Mouse (Mus musculus): ENCODE measurements around the gene Shc3. TPM values are rescaled to one million over a fixed set of nuclear protein-coding genes. Genes with fewer than 3 reads are reported as not detected.

Gene Shc3
- polyA plus RNA-seq, 1 experiment from 2014 or later: 5.2 TPM

GRCm38 (mm10) chr13:51387908-51388307, 181.3 kb downstream of the Shc3 start:
- H3K4me3 ChIP-seq: no peak overlapping the region
- no peak overlapping the region for H3K9ac ChIP-seq
- 40% methylated on average over 4 of the region's 4 CpGs for WGBS
- no peak overlapping the region for H3K4me2 ChIP-seq
- no peak for ATAC-seq
- H3K9me3 ChIP-seq (replicated peaks): no peaks in the 10 kb centered on the region
- no peaks in the 10 kb centered on the region for H3K36me3 ChIP-seq (ENCODE audit: poor library complexity, severe bottlenecking)
- H3K4me1 ChIP-seq: no peaks in the 10 kb centered on the region
- H3K27ac ChIP-seq: no peak overlapping the region
- no peaks in the 10 kb centered on the region for H3K27me3 ChIP-seq

DNA sequence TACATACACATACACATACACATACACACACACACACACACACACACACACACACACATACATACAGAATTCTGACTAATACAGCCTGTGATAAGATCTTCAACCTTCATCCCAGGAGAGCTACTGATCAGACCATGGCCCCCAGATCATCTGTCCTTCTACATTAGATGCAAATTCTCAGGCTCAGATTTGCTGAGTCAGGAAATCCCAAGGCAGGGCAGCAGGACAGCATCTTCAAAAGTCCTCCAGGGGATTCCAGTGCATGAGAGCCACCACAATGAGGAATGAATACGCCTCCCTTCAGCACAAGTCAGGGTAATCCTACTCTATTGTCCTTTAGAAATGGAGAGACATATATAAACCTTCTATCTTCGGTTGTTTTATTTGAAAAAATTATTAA, 184.3 kb downstream of the Shc3 start:
- Histone ChIP-seq H3K4me3 (no peak overlapping the region), H3K27ac (no peak overlapping the region), H3K27me3 (no peaks in the 10 kb centered on the region), H3K4me2 (no peak overlapping the region), H3K36me3 (ENCODE audit: poor library complexity, severe bottlenecking) (no peaks in the 10 kb centered on the region), H3K9me3 (replicated peaks) (no peaks in the 10 kb centered on the region), H3K4me1 (no peaks in the 10 kb centered on the region), H3K9ac (no peak overlapping the region)
- no peak for ATAC-seq
- WGBS: 83% methylated on average over 2 of the region's 2 CpGs

- H3K36me3 ChIP-seq (ENCODE audit: poor library complexity, severe bottlenecking): no peaks in the 10 kb centered on the region
- no peak overlapping the region for H3K4me2 ChIP-seq
- H3K9ac ChIP-seq: no peak overlapping the region
- no peak for ATAC-seq
- H3K9me3 ChIP-seq (replicated peaks): no peaks in the 10 kb centered on the region
- H3K4me1 ChIP-seq: peaks cover 19% of the 10 kb centered on the region
- no peak overlapping the region for H3K27ac ChIP-seq
- 93% methylated on average over 6 of the region's 6 CpGs for WGBS
- H3K4me3 ChIP-seq: no peak overlapping the region
- H3K27me3 ChIP-seq: no peaks in the 10 kb centered on the region
Observed at GRCm38 (mm10) chr13:51381498-51381897, 187.7 kb downstream of the Shc3 start.

Other genes with a start within 250 kb of the Shc3 start
- gene S1pr3, start 160.8 kb downstream of the Shc3 start, polyA plus RNA-seq (2015; fragmentation: Nextera tagmentation; extraction: Ambion mirVana): 8.5 and 9.2 TPM in 2 replicates
- 290 and 335 TPM in 2 replicates for gene Cks2, start 75.8 kb upstream of the Shc3 start, polyA plus RNA-seq (2015; fragmentation: Nextera tagmentation; extraction: Ambion mirVana)
- gene Secisbp2, start 82.3 kb upstream of the Shc3 start, polyA plus RNA-seq (2015; fragmentation: Nextera tagmentation; extraction: Ambion mirVana): 36.1 and 38.0 TPM in 2 replicates
- 10.8 TPM in 2 replicates for gene Sema4d, start 224.3 kb upstream of the Shc3 start, polyA plus RNA-seq (2015; fragmentation: Nextera tagmentation; extraction: Ambion mirVana)